Mouse (Mus musculus): ENCODE results near the gene Defb47. TPM values are rescaled to one million over a fixed set of nuclear protein-coding genes. Genes with fewer than 3 reads are reported as not detected.

Defb47 gene
- polyA plus RNA-seq (2016; fragmentation: Nextera tagmentation; extraction: Ambion mirVana): not detected in 2 replicates

GRCm38 (mm10) chr14:62997777-62998176 is at the start of gene Defb47:
Gene Defb47 (plus strand): TSS chr14:62998077.
- 65% methylated on average over 8 of the region's 8 CpGs for WGBS (ENCODE audit: insufficient replicate concordance)
- H3K4me3 ChIP-seq: no peak within 1 kb of the TSS
- H3K27ac ChIP-seq: no peak within 1 kb of the TSS
- H3K36me3 ChIP-seq: no peaks in the 10 kb centered on the region
- no peaks in the 10 kb centered on the region for H3K9me3 ChIP-seq (replicated peaks)
- H3K27me3 ChIP-seq (replicated peaks): no peaks in the 10 kb centered on the region; the same call in 1 of the 2 replicates
- no peak within 1 kb of the TSS for H3K4me2 ChIP-seq
- H3K9ac ChIP-seq: no peak within 1 kb of the TSS
- no peak for ATAC-seq
- no peaks in the 10 kb centered on the region for H3K4me1 ChIP-seq

- 74% methylated on average over 9 of the region's 9 CpGs for WGBS (ENCODE audit: insufficient replicate concordance)
- Histone ChIP-seq H3K36me3 (peaks cover 20% of the 10 kb centered on the region), H3K27me3 (replicated peaks) (no peaks in the 10 kb centered on the region), H3K4me2 (no peak overlapping the region), H3K9ac (no peak overlapping the region), H3K27ac (no peak overlapping the region), H3K4me1 (no peaks in the 10 kb centered on the region), H3K4me3 (no peak overlapping the region), H3K9me3 (replicated peaks) (no peaks in the 10 kb centered on the region)
- no peak for ATAC-seq
These were observed 41.8 kb upstream of the Defb47 start for GRCm38 (mm10) chr14:62956091-62956490.

- H3K4me3 ChIP-seq: no peak overlapping the region
- H3K4me2 ChIP-seq: no peak overlapping the region
- no peaks in the 10 kb centered on the region for H3K27me3 ChIP-seq (replicated peaks)
- no peaks in the 10 kb centered on the region for H3K9me3 ChIP-seq (replicated peaks)
- no peak for ATAC-seq
- no peak overlapping the region for H3K9ac ChIP-seq
- no peak overlapping the region for H3K27ac ChIP-seq
- H3K4me1 ChIP-seq: no peaks in the 10 kb centered on the region
- H3K36me3 ChIP-seq: no peaks in the 10 kb centered on the region
- 74% methylated on average over 4 of the region's 4 CpGs for WGBS (ENCODE audit: insufficient replicate concordance)
These were observed 34.2 kb upstream of the Defb47 start for GRCm38 (mm10) chr14:62963632-62964031.

- Histone ChIP-seq H3K9me3 (replicated peaks) (no peaks in the 10 kb centered on the region), H3K4me2 (peak overlapping the region; percentile 47; the same call in 1 of the 2 replicates), H3K27ac (no peak overlapping the region), H3K9ac (no peak overlapping the region), H3K4me1 (no peaks in the 10 kb centered on the region), H3K4me3 (no peak overlapping the region), H3K36me3 (no peaks in the 10 kb centered on the region), H3K27me3 (replicated peaks) (no peaks in the 10 kb centered on the region)
- ATAC-seq: no peak
- 79% methylated on average over 5 of the region's 5 CpGs for WGBS (ENCODE audit: insufficient replicate concordance)
These were observed 32.5 kb upstream of the Defb47 start for GRCm38 (mm10) chr14:62965342-62965741.

GRCm38 (mm10) chr14:62965811-62966520 is 31.9 kb upstream of the Defb47 start:
- ATAC-seq: no peak
- H3K4me3 ChIP-seq: peak overlapping the region; percentile 14
- no peaks in the 10 kb centered on the region for H3K36me3 ChIP-seq
- H3K27ac ChIP-seq: no peak overlapping the region
- no peaks in the 10 kb centered on the region for H3K27me3 ChIP-seq (replicated peaks)
- H3K4me1 ChIP-seq: no peaks in the 10 kb centered on the region
- peak overlapping the region; percentile 47 for H3K4me2 ChIP-seq
- no peak overlapping the region for H3K9ac ChIP-seq
- WGBS (ENCODE audit: insufficient replicate concordance): 26% methylated on average over 15 of the region's 15 CpGs
- no peaks in the 10 kb centered on the region for H3K9me3 ChIP-seq (replicated peaks)

GRCm38 (mm10) chr14:62975046-62975445 is 22.8 kb upstream of the Defb47 start:
- peaks cover 4% of the 10 kb centered on the region; the same call in 1 of the 2 replicates for H3K27me3 ChIP-seq (replicated peaks)
- no peaks in the 10 kb centered on the region for H3K36me3 ChIP-seq
- H3K9me3 ChIP-seq (replicated peaks): no peaks in the 10 kb centered on the region
- H3K27ac ChIP-seq: no peak overlapping the region
- no peaks in the 10 kb centered on the region for H3K4me1 ChIP-seq
- WGBS (ENCODE audit: insufficient replicate concordance): 7% methylated on average over 5 of the region's 5 CpGs
- no peak for ATAC-seq
- no peak overlapping the region for H3K9ac ChIP-seq
- no peak overlapping the region for H3K4me3 ChIP-seq
- no peak overlapping the region for H3K4me2 ChIP-seq

GRCm38 (mm10) chr14:62979815-62980214 is 18.1 kb upstream of the Defb47 start:
- ATAC-seq: no peak
- H3K27ac ChIP-seq: no peak overlapping the region
- H3K9me3 ChIP-seq (replicated peaks): no peaks in the 10 kb centered on the region
- H3K4me2 ChIP-seq: no peak overlapping the region
- no peak overlapping the region for H3K9ac ChIP-seq
- 29% methylated on average over 1 of the region's 1 CpGs for WGBS (ENCODE audit: insufficient replicate concordance)
- no peak overlapping the region for H3K4me3 ChIP-seq
- no peaks in the 10 kb centered on the region for H3K36me3 ChIP-seq
- H3K4me1 ChIP-seq: no peaks in the 10 kb centered on the region
- H3K27me3 ChIP-seq (replicated peaks): peaks cover 4% of the 10 kb centered on the region; the same call in 1 of the 2 replicates

- Histone ChIP-seq H3K9ac (no peak within 1 kb of the TSS), H3K4me1 (no peaks in the 10 kb centered on the region), H3K4me2 (no peak within 1 kb of the TSS), H3K9me3 (replicated peaks) (no peaks in the 10 kb centered on the region), H3K36me3 (no peaks in the 10 kb centered on the region), H3K27me3 (replicated peaks) (no peaks in the 10 kb centered on the region), H3K27ac (no peak within 1 kb of the TSS), H3K4me3 (no peak within 1 kb of the TSS)
- no peak for ATAC-seq
- WGBS (ENCODE audit: insufficient replicate concordance): 44% methylated on average over 1 of the region's 1 CpGs
These were observed 13.5 kb upstream of the Defb47 start, which contains the start of gene Defb48 for GRCm38 (mm10) chr14:62984410-62984809. Gene Defb48 (minus strand): TSS chr14:62984510.

- 24% methylated on average over 3 of the region's 3 CpGs for WGBS (ENCODE audit: insufficient replicate concordance)
- H3K27ac ChIP-seq: no peak overlapping the region
- no peaks in the 10 kb centered on the region; the same call in 1 of the 2 replicates for H3K4me1 ChIP-seq
- ATAC-seq: no peak
- no peaks in the 10 kb centered on the region for H3K9me3 ChIP-seq (replicated peaks)
- no peak overlapping the region for H3K9ac ChIP-seq
- H3K27me3 ChIP-seq (replicated peaks): no peaks in the 10 kb centered on the region; the same call in 1 of the 2 replicates
- H3K36me3 ChIP-seq: no peaks in the 10 kb centered on the region
- H3K4me3 ChIP-seq: no peak overlapping the region
- no peak overlapping the region for H3K4me2 ChIP-seq
These were observed 6.6 kb upstream of the Defb47 start for GRCm38 (mm10) chr14:62991271-62991670.

GRCm38 (mm10) chr14:62991849-62992510 is 5.9 kb upstream of the Defb47 start:
- H3K4me1 ChIP-seq: no peaks in the 10 kb centered on the region; the same call in 1 of the 2 replicates
- H3K4me3 ChIP-seq: no peak overlapping the region
- WGBS (ENCODE audit: insufficient replicate concordance): 64% methylated on average over 7 of the region's 7 CpGs
- H3K27me3 ChIP-seq (replicated peaks): no peaks in the 10 kb centered on the region; the same call in 1 of the 2 replicates
- no peak overlapping the region for H3K4me2 ChIP-seq
- no peak overlapping the region for H3K9ac ChIP-seq
- ATAC-seq: no peak
- no peak overlapping the region for H3K27ac ChIP-seq
- no peaks in the 10 kb centered on the region for H3K36me3 ChIP-seq
- H3K9me3 ChIP-seq (replicated peaks): no peaks in the 10 kb centered on the region

- Histone ChIP-seq H3K4me2 (no peak overlapping the region), H3K4me3 (no peak overlapping the region), H3K36me3 (no peaks in the 10 kb centered on the region), H3K9me3 (replicated peaks) (no peaks in the 10 kb centered on the region), H3K27me3 (replicated peaks) (no peaks in the 10 kb centered on the region; the same call in 1 of the 2 replicates), H3K27ac (no peak overlapping the region), H3K4me1 (no peaks in the 10 kb centered on the region), H3K9ac (no peak overlapping the region)
- 37% methylated on average over 4 of the region's 4 CpGs for WGBS (ENCODE audit: insufficient replicate concordance)
- no peak for ATAC-seq
These were observed 1.1 kb downstream of the Defb47 start for GRCm38 (mm10) chr14:62998977-62999376.

GRCm38 (mm10) chr14:63002588-63002987 is 4.7 kb downstream of the Defb47 start:
- Histone ChIP-seq H3K27ac (no peak overlapping the region), H3K4me2 (no peak overlapping the region), H3K9me3 (replicated peaks) (no peaks in the 10 kb centered on the region), H3K9ac (no peak overlapping the region), H3K4me1 (no peaks in the 10 kb centered on the region), H3K36me3 (no peaks in the 10 kb centered on the region), H3K4me3 (no peak overlapping the region), H3K27me3 (replicated peaks) (no peaks in the 10 kb centered on the region)
- WGBS (ENCODE audit: insufficient replicate concordance): 46% methylated on average over 2 of the region's 2 CpGs
- ATAC-seq: no peak
